Mouse (Mus musculus): ENCODE measurements around the gene Akna. TPM values are rescaled to one million over a fixed set of nuclear protein-coding genes. Genes with fewer than 3 reads are reported as not detected.

Gene Akna
- total and polyA plus RNA-seq, 3 experiments, result 3.9 to 14.1 TPM; not detected in 1

DNA sequence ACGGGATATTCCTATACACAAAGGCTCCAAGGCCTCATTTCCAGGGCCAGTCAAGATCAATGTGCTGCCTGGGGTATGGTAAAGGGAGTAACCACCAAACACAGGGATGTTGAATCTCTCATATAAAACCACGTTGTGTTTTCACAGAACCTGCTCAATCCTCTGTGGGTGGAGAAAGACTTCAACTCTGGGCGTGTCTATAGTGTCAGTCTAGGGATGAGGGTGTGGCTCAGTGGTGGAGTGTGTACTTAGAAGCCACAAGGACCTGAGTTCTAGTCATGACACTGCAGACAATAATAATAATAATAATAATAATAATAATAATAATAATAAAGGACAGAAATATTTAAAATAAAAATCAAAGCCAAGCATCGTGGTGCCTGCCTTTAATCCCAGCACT lies 18.9 kb downstream of the Akna start:
- DNase-seq (ENCODE audit: low read depth, low spot score), result peak; percentile 48
- Histone ChIP-seq H3K9ac (ENCODE audit: control insufficient read depth, low read depth, low read length, poor library complexity, severe bottlenecking) (no peak overlapping the region), H3K27me3 (ENCODE audit: control insufficient read depth in 1 of 2, insufficient read depth in 2 of 2, low read length in 2 of 2) (no peaks in the 10 kb centered on the region), H3K27ac (ENCODE audit: control insufficient read depth, low read depth, low read length) (no peak overlapping the region), H3K36me3 (ENCODE audit: control insufficient read depth in 1 of 2, insufficient read depth in 2 of 2, low read length in 2 of 2) (peaks cover 0 to 39% of the 10 kb centered on the region in 2 experiments; a peak in 3 of 4 replicates), H3K4me1 (ENCODE audit: control insufficient read depth in 1 of 2, insufficient read depth in 2 of 2, low read length in 2 of 2) (peaks cover 27 to 37% of the 10 kb centered on the region in 2 experiments), H3K79me2 (ENCODE audit: control insufficient read depth, insufficient read depth, low read length, poor library complexity) (no peaks in the 10 kb centered on the region), H3K9me3 (replicated peaks; ENCODE audit: insufficient read depth, low read length) (no peaks in the 10 kb centered on the region), H3K4me3 (ENCODE audit: control insufficient read depth in 1 of 2, insufficient read depth in 1 of 2, low read depth in 2 of 2, low read length in 2 of 2) (no peak overlapping the region)
- TF ChIP-seq JUND (IDR thresholded peaks at IDR 0.05; ENCODE audit: low read depth, low read length), result no peak
- TF ChIP-seq RCOR1 (IDR thresholded peaks at IDR 0.05; ENCODE audit: low read depth, low read length), result no peak
- no peak for TF ChIP-seq ZMIZ1 (IDR thresholded peaks at IDR 0.05; ENCODE audit: low read depth, low read length)
- no peak for TF ChIP-seq CHD1 (IDR thresholded peaks at IDR 0.05; ENCODE audit: low read depth, low read length)
- no peak for TF ChIP-seq BHLHE40 (IDR thresholded peaks at IDR 0.05; ENCODE audit: borderline replicate concordance, low read depth, low read length)
- TF ChIP-seq TCF12 (IDR thresholded peaks at IDR 0.05; ENCODE audit: low read depth, low read length), result no peak
- no peak for TF ChIP-seq TBP (IDR thresholded peaks at IDR 0.05; ENCODE audit: low read depth, low read length)
- no peak for TF ChIP-seq POLR2AphosphoS2 (IDR thresholded peaks at IDR 0.05; ENCODE audit: low read length)
- no peak for TF ChIP-seq POLR2A (IDR thresholded peaks at IDR 0.05; ENCODE audit: control insufficient read depth in 1 of 2, insufficient read depth in 1 of 2, low read depth in 1 of 2, low read length in 2 of 2, poor library complexity in 1 of 2)
- no peak for TF ChIP-seq MAZ (IDR thresholded peaks at IDR 0.05; ENCODE audit: low read depth, low read length)
- no peak for TF ChIP-seq SMC3 (IDR thresholded peaks at IDR 0.05; ENCODE audit: low read depth, low read length)

DNA sequence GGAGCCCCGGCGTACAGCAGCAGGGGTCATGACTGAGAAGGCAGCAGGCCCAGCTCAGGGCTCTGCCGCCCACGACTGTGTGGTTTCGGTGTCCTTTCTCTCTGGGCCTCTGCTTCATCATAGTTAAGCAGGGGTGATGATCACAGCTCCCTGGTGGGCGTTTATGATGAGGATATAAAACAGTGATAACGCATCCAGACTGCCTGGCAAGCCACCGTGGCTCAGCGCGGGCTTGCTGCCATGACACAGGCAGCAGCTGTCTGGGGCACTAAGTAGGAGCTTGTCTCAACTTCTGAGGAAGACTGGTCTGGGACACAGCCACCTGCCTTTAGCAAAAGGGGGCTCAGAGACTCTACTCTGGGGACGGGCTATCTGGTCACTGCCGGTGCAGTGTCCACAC lies 19.7 kb downstream of the Akna start:
- Histone ChIP-seq H3K79me2 (ENCODE audit: control insufficient read depth, insufficient read depth, low read length, poor library complexity) (no peaks in the 10 kb centered on the region), H3K27ac (ENCODE audit: control insufficient read depth, low read depth, low read length) (peak overlapping the region; percentile 49), H3K27me3 (ENCODE audit: control insufficient read depth in 1 of 2, insufficient read depth in 2 of 2, low read length in 2 of 2) (no peaks in the 10 kb centered on the region), H3K4me3 (ENCODE audit: control insufficient read depth in 1 of 2, insufficient read depth in 1 of 2, low read depth in 2 of 2, low read length in 2 of 2) (no peak overlapping the region), H3K36me3 (ENCODE audit: control insufficient read depth in 1 of 2, insufficient read depth in 2 of 2, low read length in 2 of 2) (peaks cover 0 to 39% of the 10 kb centered on the region in 2 experiments; a peak in 3 of 4 replicates), H3K9ac (ENCODE audit: control insufficient read depth, low read depth, low read length, poor library complexity, severe bottlenecking) (peak overlapping the region; percentile 25; the same call in 1 of the 2 replicates), H3K4me1 (ENCODE audit: control insufficient read depth in 1 of 2, insufficient read depth in 2 of 2, low read length in 2 of 2) (peaks cover 27 to 37% of the 10 kb centered on the region in 2 experiments), H3K9me3 (replicated peaks; ENCODE audit: insufficient read depth, low read length) (no peaks in the 10 kb centered on the region)
- DNase-seq (ENCODE audit: low read depth, low spot score), result peak; percentile 67
- peak; percentile 33; the same call in 1 of the 2 replicates for TF ChIP-seq GATA1 (IDR thresholded peaks at IDR 0.05; ENCODE audit: low read depth, low read length)
- TF ChIP-seq ETS1 (IDR thresholded peaks at IDR 0.05; ENCODE audit: low read depth, low read length), result 0 out of 2 replicates have a peak, but pooled peaks have one; percentile 28
- no peak for TF ChIP-seq NELFE (IDR thresholded peaks at IDR 0.05; ENCODE audit: low read depth, low read length)
- peak; percentile 36 to 49; a peak in 3 of 4 replicates for TF ChIP-seq EP300 (IDR thresholded peaks at IDR 0.05; ENCODE audit: low read depth in 1 of 2, low read length in 2 of 2)

Measured in MEL (cell line).